Mouse (Mus musculus) frontal cortex, postnatal 10 days (tissue): ENCODE measurements around the gene Washc3.

Experiments
- DNase-seq, 2 experiments: peaks; one replicate each; pipeline ENCODE4 v3.0.0; 2022; ENCODE audit warnings: low spot score in 2 of 2, mixed read lengths in 1 of 2

The Washc3 gene

GRCm38 (mm10) chr10:88255556-88255955 is 54.7 kb downstream of the Washc3 start:
- no peak for DNase-seq

- DNase-seq, result no peak
Measured at GRCm38 (mm10) chr10:88260309-88260708, 59.4 kb downstream of the Washc3 start.

- no peak for DNase-seq
Measured at GRCm38 (mm10) chr10:88261186-88261585, 60.3 kb downstream of the Washc3 start.

GRCm38 (mm10) chr10:88263383-88263782 is 62.5 kb downstream of the Washc3 start:
- DNase-seq, result no peak

- DNase-seq, result no peak
Measured at GRCm38 (mm10) chr10:88274045-88274444, 73.2 kb downstream of the Washc3 start.

- DNase-seq, result no peak
Measured at GRCm38 (mm10) chr10:88281699-88282098, 80.8 kb downstream of the Washc3 start.

- DNase-seq, result no peak
Measured at GRCm38 (mm10) chr10:88284343-88284990, 83.6 kb downstream of the Washc3 start.

GRCm38 (mm10) chr10:88287261-88287660 is 86.4 kb downstream of the Washc3 start:
- no peak for DNase-seq

GRCm38 (mm10) chr10:88288061-88288460 is 87.2 kb downstream of the Washc3 start:
- DNase-seq, result no peak

GRCm38 (mm10) chr10:88295091-88295490 is 94.2 kb downstream of the Washc3 start:
- DNase-seq, result no peak
